Mouse (Mus musculus): ENCODE results near the gene Babam2. TPM values are rescaled to one million over a fixed set of nuclear protein-coding genes. Genes with fewer than 3 reads are reported as not detected.

The Babam2 gene
- polyA plus RNA-seq, 1 experiment from 2014 or later = 46.2 TPM

DNA sequence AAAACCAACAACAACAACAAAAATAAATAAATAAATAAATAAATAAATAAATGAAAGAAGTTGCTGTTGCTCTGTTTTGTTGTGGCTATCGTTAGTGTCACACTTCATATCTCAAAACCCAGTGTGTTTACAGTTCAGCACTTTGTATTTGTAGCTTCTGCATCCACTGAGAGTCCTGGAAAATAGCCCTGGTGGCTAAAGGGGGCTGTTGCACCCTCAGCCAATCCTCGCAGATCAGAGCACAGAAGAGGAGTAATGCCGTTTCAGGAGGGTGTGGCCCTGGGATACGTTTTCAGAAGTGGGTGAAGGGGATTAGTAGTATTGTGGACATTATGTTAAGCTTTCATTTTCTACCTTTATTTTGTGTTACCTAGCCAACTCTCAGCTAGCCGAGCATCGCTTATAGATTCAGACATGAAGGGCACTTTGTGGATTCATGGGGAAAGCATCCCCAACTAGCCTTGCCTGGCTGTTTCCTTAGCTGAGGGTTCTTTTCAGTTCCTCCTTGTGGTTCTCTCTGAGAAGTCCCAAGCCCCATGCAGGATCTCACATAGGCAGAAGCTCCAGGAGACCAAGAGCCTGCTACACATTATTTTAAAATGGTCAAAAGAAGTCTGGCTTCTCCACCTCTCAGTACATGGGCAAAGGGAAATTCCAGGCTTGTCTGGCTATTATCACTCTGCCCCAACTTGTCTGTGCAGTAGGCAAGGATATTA is 207.6 kb downstream of the Babam2 start:
- H3K4me2 ChIP-seq = no peak overlapping the region
- no peak overlapping the region for H3K9ac ChIP-seq (ENCODE audit: low read depth, low read length)
- no peak overlapping the region for H3K4me3 ChIP-seq (ENCODE audit: low read depth, low read length)
- no peaks in the 10 kb centered on the region for H3K9me3 ChIP-seq (ENCODE audit: control insufficient read depth, low read length)
- ATAC-seq (replicated peaks; ENCODE audit: low FRiP score) (no peak), DNase-seq (ENCODE audit: low spot score) (no peak)
- H3K36me3 ChIP-seq (ENCODE audit: control insufficient read depth, insufficient read depth, low read length) = no peaks in the 10 kb centered on the region
- H3K4me1 ChIP-seq (replicated peaks; ENCODE audit: control insufficient read depth, insufficient read depth, low read length) = no peaks in the 10 kb centered on the region
- no peaks in the 10 kb centered on the region for H3K27me3 ChIP-seq (replicated peaks; ENCODE audit: control insufficient read depth, insufficient read depth, low read length)
- no peak overlapping the region for H3K27ac ChIP-seq (ENCODE audit: low read depth, low read length)
- 67% methylated on average over 6 of the region's 6 CpGs for WGBS

DNA sequence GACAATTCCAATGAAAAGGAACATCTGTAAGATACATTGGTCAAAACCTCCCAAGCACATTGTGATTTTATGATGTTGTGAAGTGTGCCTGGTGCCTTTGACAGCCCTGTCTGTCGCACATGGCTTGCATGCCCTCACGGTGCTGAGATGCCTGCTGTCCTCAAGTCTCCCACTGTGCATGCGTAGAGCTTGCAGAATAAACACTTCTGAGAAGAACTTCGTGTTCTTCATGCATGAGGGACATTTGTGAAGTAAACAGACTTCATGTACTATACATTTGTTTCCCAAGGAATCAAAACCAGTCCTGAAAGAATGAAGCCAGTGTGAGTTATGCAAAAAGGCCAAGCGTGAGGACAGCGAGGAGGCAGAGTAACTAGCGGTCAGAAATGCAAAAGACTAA is 208.3 kb downstream of the Babam2 start:
- WGBS = 86% methylated on average over 7 of the region's 7 CpGs
- no peak overlapping the region for H3K4me2 ChIP-seq
- no peaks in the 10 kb centered on the region for H3K27me3 ChIP-seq (replicated peaks; ENCODE audit: control insufficient read depth, insufficient read depth, low read length)
- no peak overlapping the region for H3K9ac ChIP-seq (ENCODE audit: low read depth, low read length)
- DNase-seq (ENCODE audit: low spot score) (no peak), ATAC-seq (replicated peaks; ENCODE audit: low FRiP score) (no peak)
- no peaks in the 10 kb centered on the region for H3K9me3 ChIP-seq (ENCODE audit: control insufficient read depth, low read length)
- no peaks in the 10 kb centered on the region for H3K36me3 ChIP-seq (ENCODE audit: control insufficient read depth, insufficient read depth, low read length)
- H3K4me3 ChIP-seq (ENCODE audit: low read depth, low read length) = no peak overlapping the region
- no peak overlapping the region for H3K27ac ChIP-seq (ENCODE audit: low read depth, low read length)
- no peaks in the 10 kb centered on the region for H3K4me1 ChIP-seq (replicated peaks; ENCODE audit: control insufficient read depth, insufficient read depth, low read length)

GRCm38 (mm10) chr5:31906286-31906951 is 208.9 kb downstream of the Babam2 start:
- 89% methylated on average over 7 of the region's 7 CpGs for WGBS
- Histone ChIP-seq H3K4me2 (no peak overlapping the region), H3K36me3 (ENCODE audit: control insufficient read depth, insufficient read depth, low read length) (no peaks in the 10 kb centered on the region), H3K9ac (ENCODE audit: low read depth, low read length) (no peak overlapping the region), H3K9me3 (ENCODE audit: control insufficient read depth, low read length) (no peaks in the 10 kb centered on the region), H3K27me3 (replicated peaks; ENCODE audit: control insufficient read depth, insufficient read depth, low read length) (no peaks in the 10 kb centered on the region), H3K4me1 (replicated peaks; ENCODE audit: control insufficient read depth, insufficient read depth, low read length) (no peaks in the 10 kb centered on the region), H3K4me3 (ENCODE audit: low read depth, low read length) (no peak overlapping the region), H3K27ac (ENCODE audit: low read depth, low read length) (no peak overlapping the region)
- ATAC-seq (replicated peaks; ENCODE audit: low FRiP score) = no peak
- no peak for DNase-seq (ENCODE audit: low spot score)

GRCm38 (mm10) chr5:31907959-31908358 is 210.5 kb downstream of the Babam2 start:
- H3K36me3 ChIP-seq (ENCODE audit: control insufficient read depth, insufficient read depth, low read length) = no peaks in the 10 kb centered on the region
- DNase-seq (ENCODE audit: low spot score) (no peak), ATAC-seq (replicated peaks; ENCODE audit: low FRiP score) (no peak)
- H3K4me1 ChIP-seq (replicated peaks; ENCODE audit: control insufficient read depth, insufficient read depth, low read length) = no peaks in the 10 kb centered on the region
- 72% methylated on average over 2 of the region's 2 CpGs for WGBS
- no peak overlapping the region for H3K4me3 ChIP-seq (ENCODE audit: low read depth, low read length)
- H3K9ac ChIP-seq (ENCODE audit: low read depth, low read length) = no peak overlapping the region
- H3K4me2 ChIP-seq = no peak overlapping the region
- H3K9me3 ChIP-seq (ENCODE audit: control insufficient read depth, low read length) = no peaks in the 10 kb centered on the region
- no peak overlapping the region for H3K27ac ChIP-seq (ENCODE audit: low read depth, low read length)
- no peaks in the 10 kb centered on the region for H3K27me3 ChIP-seq (replicated peaks; ENCODE audit: control insufficient read depth, insufficient read depth, low read length)

DNA sequence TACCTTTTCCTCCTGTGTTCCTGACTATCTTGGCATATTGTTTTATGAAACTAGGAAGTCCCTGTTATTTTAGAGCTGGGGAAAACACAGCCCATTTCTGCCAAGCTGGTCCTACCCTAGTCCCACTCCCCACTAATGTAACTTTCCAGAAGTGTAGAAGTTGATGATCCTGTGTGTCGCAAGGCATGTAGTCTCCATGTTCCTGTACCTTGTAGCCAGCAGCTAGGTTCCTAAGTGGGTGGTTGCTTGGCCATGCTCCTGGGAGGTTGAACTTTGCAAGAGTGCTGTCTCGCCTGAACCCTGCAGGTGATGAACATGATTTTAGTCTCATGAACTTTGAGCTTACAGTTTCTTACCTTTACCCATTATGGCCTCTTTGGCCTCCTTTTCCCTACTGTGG is 211.3 kb downstream of the Babam2 start:
- DNase-seq (ENCODE audit: low spot score) (no peak), ATAC-seq (replicated peaks; ENCODE audit: low FRiP score) (no peak)
- Histone ChIP-seq H3K27me3 (replicated peaks; ENCODE audit: control insufficient read depth, insufficient read depth, low read length) (no peaks in the 10 kb centered on the region), H3K9ac (ENCODE audit: low read depth, low read length) (no peak overlapping the region), H3K27ac (ENCODE audit: low read depth, low read length) (no peak overlapping the region), H3K4me2 (no peak overlapping the region), H3K4me3 (ENCODE audit: low read depth, low read length) (no peak overlapping the region), H3K9me3 (ENCODE audit: control insufficient read depth, low read length) (no peaks in the 10 kb centered on the region), H3K36me3 (ENCODE audit: control insufficient read depth, insufficient read depth, low read length) (no peaks in the 10 kb centered on the region), H3K4me1 (replicated peaks; ENCODE audit: control insufficient read depth, insufficient read depth, low read length) (no peaks in the 10 kb centered on the region)
- WGBS = 87% methylated on average over 2 of the region's 2 CpGs

- Histone ChIP-seq H3K9ac (ENCODE audit: low read depth, low read length) (no peak overlapping the region), H3K4me2 (no peak overlapping the region), H3K36me3 (ENCODE audit: control insufficient read depth, insufficient read depth, low read length) (no peaks in the 10 kb centered on the region), H3K9me3 (ENCODE audit: control insufficient read depth, low read length) (no peaks in the 10 kb centered on the region), H3K27ac (ENCODE audit: low read depth, low read length) (no peak overlapping the region), H3K4me1 (replicated peaks; ENCODE audit: control insufficient read depth, insufficient read depth, low read length) (no peaks in the 10 kb centered on the region; the same call in 1 of the 2 replicates), H3K4me3 (ENCODE audit: low read depth, low read length) (no peak overlapping the region), H3K27me3 (replicated peaks; ENCODE audit: control insufficient read depth, insufficient read depth, low read length) (no peaks in the 10 kb centered on the region)
- no peak for DNase-seq (ENCODE audit: low spot score)
- 80% methylated on average over 7 of the region's 7 CpGs for WGBS
- ATAC-seq (replicated peaks; ENCODE audit: low FRiP score) = no peak
Measured at GRCm38 (mm10) chr5:31916241-31916640, 218.8 kb downstream of the Babam2 start.

DNA sequence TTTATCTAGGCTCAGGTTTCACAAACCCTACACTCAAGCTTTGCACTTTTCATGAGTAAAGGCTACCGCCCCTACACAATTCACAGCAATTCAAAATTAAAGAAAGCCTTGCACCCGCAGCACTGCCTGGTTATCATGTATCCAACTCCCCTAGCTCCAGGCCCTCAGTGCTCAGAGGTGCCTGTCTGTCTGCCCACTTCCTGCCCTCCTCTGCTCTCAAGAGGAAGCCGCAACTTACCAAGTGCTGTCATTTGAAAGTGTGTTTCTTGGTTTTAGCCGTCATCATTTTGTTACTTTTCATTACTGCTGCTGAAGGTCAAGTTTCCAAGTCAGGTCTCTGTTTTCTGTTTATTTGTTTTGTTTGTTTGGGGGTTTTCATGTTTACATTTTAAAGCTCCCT is 221.1 kb downstream of the Babam2 start:
- Histone ChIP-seq H3K9ac (ENCODE audit: low read depth, low read length) (no peak overlapping the region), H3K27ac (ENCODE audit: low read depth, low read length) (no peak overlapping the region), H3K4me3 (ENCODE audit: low read depth, low read length) (no peak overlapping the region), H3K36me3 (ENCODE audit: control insufficient read depth, insufficient read depth, low read length) (no peaks in the 10 kb centered on the region), H3K27me3 (replicated peaks; ENCODE audit: control insufficient read depth, insufficient read depth, low read length) (no peaks in the 10 kb centered on the region), H3K9me3 (ENCODE audit: control insufficient read depth, low read length) (no peaks in the 10 kb centered on the region), H3K4me2 (no peak overlapping the region), H3K4me1 (replicated peaks; ENCODE audit: control insufficient read depth, insufficient read depth, low read length) (no peaks in the 10 kb centered on the region; the same call in 1 of the 2 replicates)
- DNase-seq (ENCODE audit: low spot score) (no peak), ATAC-seq (replicated peaks; ENCODE audit: low FRiP score) (no peak)
- 63% methylated on average over 4 of the region's 4 CpGs for WGBS

GRCm38 (mm10) chr5:31920129-31920528 is 222.6 kb downstream of the Babam2 start:
- Histone ChIP-seq H3K36me3 (ENCODE audit: control insufficient read depth, insufficient read depth, low read length) (no peaks in the 10 kb centered on the region), H3K9me3 (ENCODE audit: control insufficient read depth, low read length) (no peaks in the 10 kb centered on the region), H3K27me3 (replicated peaks; ENCODE audit: control insufficient read depth, insufficient read depth, low read length) (no peaks in the 10 kb centered on the region), H3K4me2 (no peak overlapping the region), H3K27ac (ENCODE audit: low read depth, low read length) (no peak overlapping the region), H3K4me1 (replicated peaks; ENCODE audit: control insufficient read depth, insufficient read depth, low read length) (no peaks in the 10 kb centered on the region; the same call in 1 of the 2 replicates), H3K9ac (ENCODE audit: low read depth, low read length) (no peak overlapping the region), H3K4me3 (ENCODE audit: low read depth, low read length) (no peak overlapping the region)
- DNase-seq (ENCODE audit: low spot score) = no peak
- ATAC-seq (replicated peaks; ENCODE audit: low FRiP score) = no peak

GRCm38 (mm10) chr5:31920890-31921289 is 223.4 kb downstream of the Babam2 start:
- Histone ChIP-seq H3K4me2 (no peak overlapping the region), H3K9me3 (ENCODE audit: control insufficient read depth, low read length) (no peaks in the 10 kb centered on the region), H3K9ac (ENCODE audit: low read depth, low read length) (no peak overlapping the region), H3K27me3 (replicated peaks; ENCODE audit: control insufficient read depth, insufficient read depth, low read length) (no peaks in the 10 kb centered on the region), H3K4me3 (ENCODE audit: low read depth, low read length) (no peak overlapping the region), H3K4me1 (replicated peaks; ENCODE audit: control insufficient read depth, insufficient read depth, low read length) (no peaks in the 10 kb centered on the region; the same call in 1 of the 2 replicates), H3K27ac (ENCODE audit: low read depth, low read length) (no peak overlapping the region), H3K36me3 (ENCODE audit: control insufficient read depth, insufficient read depth, low read length) (no peaks in the 10 kb centered on the region)
- WGBS = 44% methylated on average over 1 of the region's 1 CpGs
- ATAC-seq (replicated peaks; ENCODE audit: low FRiP score) (no peak), DNase-seq (ENCODE audit: low spot score) (no peak)

All from liver, embryonic 11.5 days (tissue).